Mouse (Mus musculus) forebrain, postnatal 0 days (tissue): ENCODE measurements around the gene Lpp. TPM values are rescaled to one million over a fixed set of nuclear protein-coding genes. Genes with fewer than 3 reads are reported as not detected.

ENCODE experiments used
- ATAC-seq: fragments of 200-750 bp; cut with Nextera tagmentation; 2 replicates; pipeline ENCODE4 v1.8.0; 2017; ENCODE audit warnings: mild to moderate bottlenecking, moderate library complexity
- DNase-seq: peaks from one replicate; pipeline ENCODE4 v3.0.0-alpha.2; 2015
- H3K27ac ChIP-seq: fragments of 300-500 bp; sonication (generic); 2 replicates; pipeline ENCODE4 v1.5.1; 2014; ENCODE audit warnings: low read depth, mild to moderate bottlenecking, antibody characterized with exemption, low read length, moderate library complexity, mixed read lengths
- H3K27me3 ChIP-seq: fragments of 300-500 bp; sonication (generic); 2 replicates; pipeline ENCODE4 v1.6.1; 2014; ENCODE audit warnings: mild to moderate bottlenecking, low read length, mixed read lengths; ENCODE audit not compliant: insufficient read depth
- H3K36me3 ChIP-seq: fragments of 300-500 bp; sonication (generic); 2 replicates; pipeline ENCODE4 v1.6.1; 2014; ENCODE audit warnings: mild to moderate bottlenecking, moderate library complexity; ENCODE audit not compliant: insufficient read depth
- H3K4me1 ChIP-seq: fragments of 300-500 bp; sonication (generic); 2 replicates; pipeline ENCODE4 v1.6.1; 2014; ENCODE audit warnings: antibody characterized with exemption; ENCODE audit not compliant: insufficient read depth
- H3K4me2 ChIP-seq: fragments of 300-500 bp; sonication (generic); 2 replicates; pipeline ENCODE4 v1.6.1; 2014; ENCODE audit warnings: low read depth, mild to moderate bottlenecking, moderate library complexity
- H3K4me3 ChIP-seq: fragments of 300-500 bp; sonication (generic); 2 replicates; pipeline ENCODE4 v1.5.1; 2014; ENCODE audit warnings: low read depth, low read length, mixed read lengths
- H3K9ac ChIP-seq: fragments of 300-500 bp; sonication (generic); 2 replicates; pipeline ENCODE4 v1.6.1; 2014; ENCODE audit warnings: mild to moderate bottlenecking
- H3K9me3 ChIP-seq: fragments of 300-500 bp; sonication (generic); 2 replicates; pipeline ENCODE4 v1.6.1; 2016; ENCODE audit warnings: low read length
- CTCF ChIP-seq: sonication (generic); IDR thresholded peaks from 2 replicates; pipeline ENCODE4 v1.5.1; 2016; ENCODE audit warnings: antibody characterized with exemption, control low read depth, low read depth
- WGBS: fragments of 180-500 bp; shearing (Covaris S2); extraction: QIAGEN DNeasy Blood & Tissue Kit; methylation state at CpG from one replicate; pipeline ENCODE4 v1.1.7; 2014; 5-methylcytosine and 5-hydroxymethylcytosine counted together
- polyA plus RNA-seq: library from polyadenylated mRNA; unstranded; fragments of >200 nt; fragmentation: Nextera tagmentation; extraction: Ambion mirVana; gene quantifications from 2 replicates; pipeline ENCODE4 v1.2.1, GENCODE M21; 2015
- total RNA-seq: library from RNA; depleted of rRNA; stranded (reverse); fragments of >200 nt; gene quantifications from 2 replicates; pipeline ENCODE4 v1.2.3, GENCODE M21; 2014

The Lpp gene
- total and polyA plus RNA-seq, 2 experiments from 2014 or later = 6.2 to 9.4 TPM

GRCm38 (mm10) chr16:24644154-24644553 lies 250.8 kb downstream of the Lpp start:
- Histone ChIP-seq H3K27me3 (no peaks in the 10 kb centered on the region), H3K9ac (no peak overlapping the region), H3K9me3 (no peaks in the 10 kb centered on the region), H3K36me3 (no peaks in the 10 kb centered on the region), H3K27ac (no peak overlapping the region), H3K4me1 (no peaks in the 10 kb centered on the region), H3K4me3 (no peak overlapping the region), H3K4me2 (no peak overlapping the region)
- TF ChIP-seq CTCF = no peak
- DNase-seq (no peak), ATAC-seq (no peak)
- 89% methylated on average over 8 of the region's 8 CpGs for WGBS

- Histone ChIP-seq H3K36me3 (no peaks in the 10 kb centered on the region), H3K4me2 (no peak overlapping the region), H3K9me3 (no peaks in the 10 kb centered on the region), H3K9ac (no peak overlapping the region), H3K27ac (no peak overlapping the region), H3K4me1 (no peaks in the 10 kb centered on the region), H3K27me3 (no peaks in the 10 kb centered on the region), H3K4me3 (no peak overlapping the region)
- WGBS = 86% methylated on average over 4 of the region's 4 CpGs
- no peak for TF ChIP-seq CTCF
- DNase-seq = no peak
- ATAC-seq = no peak
Observed at GRCm38 (mm10) chr16:24644760-24645406, 251.6 kb downstream of the Lpp start.

GRCm38 (mm10) chr16:24645906-24646603 lies 252.7 kb downstream of the Lpp start:
- DNase-seq = no peak
- no peak for ATAC-seq
- Histone ChIP-seq H3K36me3 (no peaks in the 10 kb centered on the region), H3K9me3 (no peaks in the 10 kb centered on the region), H3K9ac (no peak overlapping the region), H3K4me3 (no peak overlapping the region), H3K4me2 (no peak overlapping the region), H3K27me3 (no peaks in the 10 kb centered on the region), H3K4me1 (no peaks in the 10 kb centered on the region), H3K27ac (no peak overlapping the region)
- TF ChIP-seq CTCF = no peak
- WGBS = 58% methylated on average over 6 of the region's 6 CpGs

GRCm38 (mm10) chr16:24651655-24652654 lies 258.6 kb downstream of the Lpp start:
- H3K27me3 ChIP-seq = no peaks in the 10 kb centered on the region
- WGBS = 64% methylated on average over 8 of the region's 8 CpGs
- no peaks in the 10 kb centered on the region for H3K9me3 ChIP-seq
- no peak for DNase-seq
- no peak overlapping the region for H3K9ac ChIP-seq
- H3K27ac ChIP-seq = no peak overlapping the region
- H3K4me3 ChIP-seq = no peak overlapping the region
- no peaks in the 10 kb centered on the region for H3K4me1 ChIP-seq
- 0 out of 2 replicates have a peak, but pooled peaks have one; percentile 12 for ATAC-seq
- H3K4me2 ChIP-seq = no peak overlapping the region
- no peaks in the 10 kb centered on the region for H3K36me3 ChIP-seq
- no peak for TF ChIP-seq CTCF

GRCm38 (mm10) chr16:24653041-24653440 lies 259.7 kb downstream of the Lpp start:
- H3K9me3 ChIP-seq = no peaks in the 10 kb centered on the region
- DNase-seq (no peak), ATAC-seq (peak; percentile 2; the same call in 1 of the 2 replicates)
- no peak overlapping the region for H3K4me3 ChIP-seq
- H3K27me3 ChIP-seq = no peaks in the 10 kb centered on the region
- H3K36me3 ChIP-seq = no peaks in the 10 kb centered on the region
- 61% methylated on average over 5 of the region's 5 CpGs for WGBS
- H3K4me1 ChIP-seq = no peaks in the 10 kb centered on the region
- no peak overlapping the region for H3K9ac ChIP-seq
- H3K4me2 ChIP-seq = no peak overlapping the region
- no peak for TF ChIP-seq CTCF
- no peak overlapping the region for H3K27ac ChIP-seq

GRCm38 (mm10) chr16:24655116-24655515 lies 261.8 kb downstream of the Lpp start:
- no peak for DNase-seq
- Histone ChIP-seq H3K27me3 (no peaks in the 10 kb centered on the region), H3K4me3 (no peak overlapping the region), H3K4me2 (no peak overlapping the region), H3K36me3 (no peaks in the 10 kb centered on the region), H3K4me1 (no peaks in the 10 kb centered on the region), H3K9ac (no peak overlapping the region), H3K27ac (no peak overlapping the region), H3K9me3 (no peaks in the 10 kb centered on the region)
- no peak for TF ChIP-seq CTCF
- WGBS = 80% methylated on average over 3 of the region's 3 CpGs
- no peak for ATAC-seq
